Mouse (Mus musculus) E14TG2a.4 (cell line): Measurements from ENCODE around the gene Syce2.

Experiments used
- CTCF ChIP-seq: conservative IDR thresholded peaks from 2 replicates; pipeline ENCODE4 v1.5.1; 2014; ENCODE audit warnings: low read length
- POU5F1 ChIP-seq: IDR thresholded peaks from 2 replicates; pipeline ENCODE4 v1.6.1; 2014; ENCODE audit warnings: low read length, borderline replicate concordance

GRCm38 (mm10) chr8:84872309-84872965, 526 bp downstream of the Syce2 start:
- TF ChIP-seq CTCF (no peak), POU5F1 (no peak)
